Mouse (Mus musculus): ENCODE measurements around the gene Crybg3. TPM values are rescaled to one million over a fixed set of nuclear protein-coding genes. Genes with fewer than 3 reads are reported as not detected.
"Not testable (repeated sequence)": the region's sequence is repeated elsewhere in the genome, so short reads cannot be mapped to it uniquely, and the experiment has no call there.

Gene Crybg3
- polyA plus RNA-seq, 1 experiment from 2014 or later = 8.4 TPM

DNA sequence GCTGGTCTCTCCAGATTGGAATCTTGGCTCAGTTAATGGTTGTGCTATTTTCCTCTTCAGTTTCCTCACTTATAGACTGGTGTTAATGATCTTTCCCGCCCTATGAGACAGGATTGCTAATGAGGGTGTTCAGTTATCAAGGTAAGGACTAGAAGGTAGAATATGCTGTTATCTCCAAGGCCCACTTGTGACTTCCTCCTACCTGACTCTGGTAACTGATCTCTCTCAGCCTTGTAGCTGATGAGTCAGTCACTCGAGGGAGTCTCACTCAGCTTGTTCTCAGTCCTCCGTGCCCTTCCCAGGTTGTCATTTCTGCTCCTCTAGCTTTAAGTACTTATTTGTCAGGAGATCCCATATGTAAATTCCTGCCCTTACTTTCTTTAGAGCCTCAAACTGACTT, 122.8 kb downstream of the Crybg3 start:
- Histone ChIP-seq H3K27ac (no peak overlapping the region), H3K4me1 (peaks cover 8% of the 10 kb centered on the region; the same call in 1 of the 2 replicates), H3K9ac (no peak overlapping the region), H3K4me2 (no peak overlapping the region), H3K27me3 (no peaks in the 10 kb centered on the region), H3K9me3 (replicated peaks) (no peaks in the 10 kb centered on the region), H3K4me3 (replicated peaks) (no peak overlapping the region), H3K36me3 (peaks cover 72% of the 10 kb centered on the region)
- ATAC-seq (replicated peaks; ENCODE audit: low FRiP score) = no peak
- WGBS = 90% methylated on average over 3 of the region's 3 CpGs

DNA sequence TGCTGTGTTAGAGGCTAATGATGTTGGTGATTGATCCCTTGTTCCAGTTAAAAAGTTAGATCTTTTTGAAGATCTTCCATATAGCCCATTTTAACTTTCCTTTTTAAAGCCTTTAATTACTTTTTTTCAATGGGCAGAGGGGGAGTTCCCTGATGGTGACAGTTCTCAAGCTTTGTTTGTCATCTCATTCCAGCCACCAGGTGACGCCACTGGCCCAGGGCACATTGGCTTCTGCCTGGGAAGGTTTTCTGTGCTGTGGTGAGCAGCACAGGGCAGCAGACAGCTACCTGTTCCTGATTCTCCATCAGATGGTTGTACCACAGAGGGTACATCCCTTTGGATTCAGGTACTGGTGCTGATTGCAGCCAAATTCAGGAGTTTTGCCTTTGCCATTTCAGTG, 126.0 kb downstream of the Crybg3 start:
- Histone ChIP-seq H3K27me3 (no peaks in the 10 kb centered on the region), H3K36me3 (peaks cover 41% of the 10 kb centered on the region), H3K27ac (no peak overlapping the region), H3K4me2 (no peak overlapping the region), H3K9me3 (replicated peaks) (no peaks in the 10 kb centered on the region), H3K9ac (no peak overlapping the region), H3K4me3 (replicated peaks) (no peak overlapping the region), H3K4me1 (peaks cover 15% of the 10 kb centered on the region)
- no peak for ATAC-seq (replicated peaks; ENCODE audit: low FRiP score)
- 26% methylated on average over 1 of the region's 1 CpGs for WGBS

- H3K4me1 ChIP-seq = peaks cover 15% of the 10 kb centered on the region
- peaks cover 22% of the 10 kb centered on the region for H3K36me3 ChIP-seq
- H3K9me3 ChIP-seq (replicated peaks) = no peaks in the 10 kb centered on the region
- H3K4me3 ChIP-seq (replicated peaks) = peak overlapping the region; percentile 69
- peak overlapping the region; percentile 66 for H3K4me2 ChIP-seq
- H3K27ac ChIP-seq = no peak overlapping the region
- H3K9ac ChIP-seq = peak overlapping the region; percentile 40
- no peaks in the 10 kb centered on the region for H3K27me3 ChIP-seq
- 48% methylated on average over 6 of the region's 6 CpGs for WGBS
- peak; percentile 31; the same call in 1 of the 2 replicates for ATAC-seq (replicated peaks; ENCODE audit: low FRiP score)
These were observed 128.2 kb downstream of the Crybg3 start for GRCm38 (mm10) chr16:59472546-59472945.

- no peaks in the 10 kb centered on the region for H3K9me3 ChIP-seq (replicated peaks)
- H3K9ac ChIP-seq = peak within 1 kb of the TSS; percentile 40
- peak within 1 kb of the TSS; percentile 48 for H3K27ac ChIP-seq
- H3K36me3 ChIP-seq = peaks cover 14% of the 10 kb centered on the region
- ATAC-seq (replicated peaks; ENCODE audit: low FRiP score) = peak; percentile 96
- peak within 1 kb of the TSS; percentile 69 for H3K4me3 ChIP-seq (replicated peaks)
- H3K4me2 ChIP-seq = peak within 1 kb of the TSS; percentile 66
- under 1% methylated on average over 48 of the region's 56 CpGs for WGBS
- peaks cover 15% of the 10 kb centered on the region for H3K4me1 ChIP-seq
- H3K27me3 ChIP-seq = no peaks in the 10 kb centered on the region
These were observed 129.0 kb downstream of the Crybg3 start, which contains the start of gene Riox2 for GRCm38 (mm10) chr16:59471637-59472278. Gene Riox2 (plus strand): TSS chr16:59471775.

- Histone ChIP-seq H3K4me1 (peaks cover 15% of the 10 kb centered on the region), H3K27me3 (no peaks in the 10 kb centered on the region), H3K9ac (no peak overlapping the region), H3K27ac (no peak overlapping the region), H3K4me3 (replicated peaks) (no peak overlapping the region), H3K4me2 (no peak overlapping the region), H3K9me3 (replicated peaks) (0 out of 2 replicates have a peak, but pooled peaks cover under 1% of the 10 kb centered on the region), H3K36me3 (no peaks in the 10 kb centered on the region)
- ATAC-seq (replicated peaks; ENCODE audit: low FRiP score) = no peak
- WGBS = 73% methylated on average over 1 of the region's 1 CpGs
These were observed 130.9 kb downstream of the Crybg3 start for GRCm38 (mm10) chr16:59469846-59470245.

GRCm38 (mm10) chr16:59463973-59464372, 136.8 kb downstream of the Crybg3 start:
- no peak overlapping the region for H3K4me2 ChIP-seq
- no peak overlapping the region for H3K27ac ChIP-seq
- 84% methylated on average over 6 of the region's 6 CpGs for WGBS
- H3K36me3 ChIP-seq = no peaks in the 10 kb centered on the region
- ATAC-seq (replicated peaks; ENCODE audit: low FRiP score) = no peak
- H3K9ac ChIP-seq = no peak overlapping the region
- H3K9me3 ChIP-seq (replicated peaks) = 0 out of 2 replicates have a peak, but pooled peaks cover 5% of the 10 kb centered on the region
- no peak overlapping the region for H3K4me3 ChIP-seq (replicated peaks)
- H3K4me1 ChIP-seq = no peaks in the 10 kb centered on the region
- H3K27me3 ChIP-seq = no peaks in the 10 kb centered on the region

GRCm38 (mm10) chr16:59463567-59463966, 137.2 kb downstream of the Crybg3 start:
- Histone ChIP-seq H3K9me3 (replicated peaks) (0 out of 2 replicates have a peak, but pooled peaks cover 5% of the 10 kb centered on the region), H3K36me3 (no peaks in the 10 kb centered on the region), H3K27me3 (no peaks in the 10 kb centered on the region), H3K9ac (no peak overlapping the region), H3K4me3 (replicated peaks) (no peak overlapping the region), H3K4me1 (no peaks in the 10 kb centered on the region), H3K27ac (no peak overlapping the region), H3K4me2 (no peak overlapping the region)
- WGBS = 49% methylated on average over 4 of the region's 4 CpGs
- no peak for ATAC-seq (replicated peaks; ENCODE audit: low FRiP score)

GRCm38 (mm10) chr16:59459259-59459861, 141.4 kb downstream of the Crybg3 start:
- not testable (repeated sequence) for H3K4me2 ChIP-seq; H3K27me3 ChIP-seq; H3K9me3 ChIP-seq (replicated peaks); H3K9ac ChIP-seq; H3K4me1 ChIP-seq; H3K27ac ChIP-seq; H3K36me3 ChIP-seq; H3K4me3 ChIP-seq (replicated peaks)
- 0 out of 2 replicates have a peak, but pooled peaks have one; percentile 22 for ATAC-seq (replicated peaks; ENCODE audit: low FRiP score)
- 75% methylated on average over 5 of the region's 5 CpGs for WGBS

GRCm38 (mm10) chr16:59451813-59452212, 149.0 kb downstream of the Crybg3 start:
- peak; percentile 75; the same call in 1 of the 2 replicates for ATAC-seq (replicated peaks; ENCODE audit: low FRiP score)
- whole genome bisulfite sequencing = 70% methylated on average over 5 of the region's 5 CpGs
- H3K27me3 ChIP-seq = no peaks in the 10 kb centered on the region
- H3K4me1 ChIP-seq = peaks cover 3% of the 10 kb centered on the region; the same call in 1 of the 2 replicates
- H3K4me3 ChIP-seq (replicated peaks) = no peak overlapping the region
- H3K36me3 ChIP-seq = no peaks in the 10 kb centered on the region
- peak overlapping the region; percentile 37; the same call in 1 of the 2 replicates for H3K27ac ChIP-seq
- no peak overlapping the region for H3K4me2 ChIP-seq
- no peak overlapping the region for H3K9ac ChIP-seq
- no peaks in the 10 kb centered on the region for H3K9me3 ChIP-seq (replicated peaks)

GRCm38 (mm10) chr16:59449092-59449491, 151.7 kb downstream of the Crybg3 start:
- Histone ChIP-seq H3K4me2 (no peak overlapping the region), H3K36me3 (no peaks in the 10 kb centered on the region), H3K9ac (no peak overlapping the region), H3K9me3 (replicated peaks) (no peaks in the 10 kb centered on the region), H3K27ac (no peak overlapping the region), H3K4me3 (replicated peaks) (no peak overlapping the region), H3K27me3 (no peaks in the 10 kb centered on the region), H3K4me1 (peaks cover 3% of the 10 kb centered on the region; the same call in 1 of the 2 replicates)
- no peak for ATAC-seq (replicated peaks; ENCODE audit: low FRiP score)

- no peak overlapping the region for H3K4me2 ChIP-seq
- ATAC-seq (replicated peaks; ENCODE audit: low FRiP score) = no peak
- H3K27me3 ChIP-seq = no peaks in the 10 kb centered on the region
- H3K36me3 ChIP-seq = no peaks in the 10 kb centered on the region
- peaks cover 3% of the 10 kb centered on the region; the same call in 1 of the 2 replicates for H3K4me1 ChIP-seq
- WGBS = 97% methylated on average over 1 of the region's 1 CpGs
- H3K27ac ChIP-seq = no peak overlapping the region
- no peaks in the 10 kb centered on the region for H3K9me3 ChIP-seq (replicated peaks)
- H3K9ac ChIP-seq = no peak overlapping the region
- no peak overlapping the region for H3K4me3 ChIP-seq (replicated peaks)
These were observed 152.6 kb downstream of the Crybg3 start for GRCm38 (mm10) chr16:59448181-59448580.

- H3K9ac ChIP-seq = no peak overlapping the region
- no peak overlapping the region for H3K27ac ChIP-seq
- ATAC-seq (replicated peaks; ENCODE audit: low FRiP score) = peak; percentile 88
- 33% methylated on average over 7 of the region's 7 CpGs for WGBS
- H3K9me3 ChIP-seq (replicated peaks) = no peaks in the 10 kb centered on the region
- H3K4me1 ChIP-seq = no peaks in the 10 kb centered on the region
- H3K27me3 ChIP-seq = no peaks in the 10 kb centered on the region
- H3K4me3 ChIP-seq (replicated peaks) = no peak overlapping the region
- no peaks in the 10 kb centered on the region for H3K36me3 ChIP-seq
- no peak overlapping the region for H3K4me2 ChIP-seq
These were observed 155.8 kb downstream of the Crybg3 start for GRCm38 (mm10) chr16:59444880-59445559.
